Mouse (Mus musculus): Measurements from ENCODE around the gene Ube4a. TPM values are rescaled to one million over a fixed set of nuclear protein-coding genes. Genes with fewer than 3 reads are reported as not detected.

Ube4a gene
- polyA plus RNA-seq, 1 experiment from 2014 or later = 18.6 TPM

DNA sequence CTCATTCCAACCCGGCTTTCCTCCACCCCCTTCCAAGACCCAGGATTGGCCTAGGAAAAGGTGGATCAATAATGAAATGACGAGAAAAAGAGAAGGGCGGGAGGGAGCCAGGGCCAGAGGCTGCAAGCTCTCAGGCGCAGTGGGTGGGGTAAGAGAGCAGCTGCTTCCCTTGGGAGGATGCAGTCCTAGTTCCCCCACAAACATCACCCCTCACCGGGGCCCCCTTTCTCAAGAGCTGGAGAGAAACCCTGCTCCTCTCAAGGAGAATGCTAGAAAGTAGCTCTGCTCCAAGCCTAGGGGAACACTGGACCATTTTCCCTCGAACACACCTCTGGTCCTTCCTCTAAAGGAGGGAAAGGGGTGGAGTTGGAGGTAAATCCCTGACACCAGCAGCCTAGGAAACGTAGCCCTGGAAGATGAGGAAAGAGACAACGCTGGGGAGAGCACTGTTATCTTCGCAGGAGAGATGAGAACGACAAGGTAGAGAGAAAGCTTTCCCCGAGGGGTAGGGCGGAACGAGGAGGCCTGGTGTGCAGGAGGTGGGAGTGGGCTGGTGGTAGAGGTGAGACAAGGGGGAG, 85.6 kb downstream of the Ube4a start:
- peaks cover 15% of the 10 kb centered on the region for H3K4me1 ChIP-seq (replicated peaks; ENCODE audit: insufficient read depth, low read length)
- WGBS = under 1% methylated on average over 13 of the region's 13 CpGs

GRCm38 (mm10) chr9:44878776-44879500, 86.5 kb downstream of the Ube4a start:
- no peaks in the 10 kb centered on the region for H3K36me3 ChIP-seq (ENCODE audit: insufficient read depth, low read length)
- H3K9me3 ChIP-seq (replicated peaks; ENCODE audit: low read length) = no peaks in the 10 kb centered on the region
- peak overlapping the region; percentile 85; the same call in 1 of the 2 replicates for H3K9ac ChIP-seq (ENCODE audit: low read depth, low read length)
- H3K27me3 ChIP-seq (ENCODE audit: insufficient read depth, low read length) = no peaks in the 10 kb centered on the region
- peak overlapping the region; percentile 85 for H3K4me3 ChIP-seq (replicated peaks; ENCODE audit: low read depth, low read length)
- peaks cover 21% of the 10 kb centered on the region for H3K4me1 ChIP-seq (replicated peaks; ENCODE audit: insufficient read depth, low read length)
- 14% methylated on average over 9 of the region's 9 CpGs for WGBS
- H3K27ac ChIP-seq = no peak overlapping the region
- TF ChIP-seq CTCF (IDR thresholded peaks at IDR 0.05; ENCODE audit: low read depth) = no peak
- ATAC-seq (replicated peaks; ENCODE audit: low FRiP score, low read depth) = no peak
- peak; percentile 42 for DNase-seq (ENCODE audit: low spot score)
- H3K4me2 ChIP-seq (ENCODE audit: low read length) = peak overlapping the region; percentile 91

More for the DNA sequence above, 85.6 kb downstream of the Ube4a start:
- Histone ChIP-seq H3K9me3 (replicated peaks; ENCODE audit: low read length) (no peaks in the 10 kb centered on the region), H3K27me3 (ENCODE audit: insufficient read depth, low read length) (no peaks in the 10 kb centered on the region), H3K4me2 (ENCODE audit: low read length) (peak overlapping the region; percentile 91), H3K36me3 (ENCODE audit: insufficient read depth, low read length) (no peaks in the 10 kb centered on the region), H3K4me3 (replicated peaks; ENCODE audit: low read depth, low read length) (peak overlapping the region; percentile 85), H3K27ac (no peak overlapping the region), H3K9ac (ENCODE audit: low read depth, low read length) (peak overlapping the region; percentile 85)
- TF ChIP-seq CTCF (IDR thresholded peaks at IDR 0.05; ENCODE audit: low read depth) = no peak
- ATAC-seq (replicated peaks; ENCODE audit: low FRiP score, low read depth) = no peak
- no peak for DNase-seq (ENCODE audit: low spot score)

GRCm38 (mm10) chr9:44877686-44878085, 87.7 kb downstream of the Ube4a start:
- no peak for ATAC-seq (replicated peaks; ENCODE audit: low FRiP score, low read depth)
- TF ChIP-seq CTCF (IDR thresholded peaks at IDR 0.05; ENCODE audit: low read depth) = no peak
- Histone ChIP-seq H3K4me1 (replicated peaks; ENCODE audit: insufficient read depth, low read length) (peaks cover 24% of the 10 kb centered on the region), H3K9ac (ENCODE audit: low read depth, low read length) (no peak overlapping the region), H3K4me3 (replicated peaks; ENCODE audit: low read depth, low read length) (no peak overlapping the region), H3K27me3 (ENCODE audit: insufficient read depth, low read length) (no peaks in the 10 kb centered on the region), H3K9me3 (replicated peaks; ENCODE audit: low read length) (no peaks in the 10 kb centered on the region), H3K27ac (no peak overlapping the region), H3K4me2 (ENCODE audit: low read length) (no peak overlapping the region), H3K36me3 (ENCODE audit: insufficient read depth, low read length) (no peaks in the 10 kb centered on the region)
- WGBS = 82% methylated on average over 7 of the region's 7 CpGs
- no peak for DNase-seq (ENCODE audit: low spot score)

DNA sequence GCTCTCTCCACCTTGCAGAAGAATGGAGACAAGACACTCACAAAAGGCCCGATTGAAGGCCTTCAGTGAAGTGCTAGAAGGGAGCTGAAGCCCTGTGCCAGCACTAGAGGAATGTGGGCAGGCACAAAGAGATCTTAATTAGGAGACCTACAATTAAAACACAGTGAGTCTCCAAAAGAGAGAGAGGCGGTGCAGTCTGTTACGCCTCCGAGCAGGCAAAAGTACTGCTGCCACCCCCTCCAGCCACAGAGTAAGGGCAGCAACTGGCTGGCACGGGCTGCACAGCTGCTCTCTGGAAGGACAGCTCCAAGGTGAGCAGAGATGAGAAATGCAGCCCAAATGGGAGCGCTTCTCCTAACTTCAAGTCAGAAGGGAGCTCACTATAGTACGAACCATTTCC, 89.9 kb downstream of the Ube4a start:
- no peak for ATAC-seq (replicated peaks; ENCODE audit: low FRiP score, low read depth)
- Histone ChIP-seq H3K9ac (ENCODE audit: low read depth, low read length) (no peak overlapping the region), H3K36me3 (ENCODE audit: insufficient read depth, low read length) (no peaks in the 10 kb centered on the region), H3K27ac (no peak overlapping the region), H3K4me3 (replicated peaks; ENCODE audit: low read depth, low read length) (no peak overlapping the region), H3K4me2 (ENCODE audit: low read length) (no peak overlapping the region), H3K27me3 (ENCODE audit: insufficient read depth, low read length) (no peaks in the 10 kb centered on the region), H3K4me1 (replicated peaks; ENCODE audit: insufficient read depth, low read length) (peaks cover 24% of the 10 kb centered on the region), H3K9me3 (replicated peaks; ENCODE audit: low read length) (no peaks in the 10 kb centered on the region)
- DNase-seq (ENCODE audit: low spot score) = no peak
- TF ChIP-seq CTCF (IDR thresholded peaks at IDR 0.05; ENCODE audit: low read depth) = no peak
- WGBS = 42% methylated on average over 7 of the region's 7 CpGs

- Histone ChIP-seq H3K9me3 (replicated peaks; ENCODE audit: low read length) (no peaks in the 10 kb centered on the region), H3K27me3 (ENCODE audit: insufficient read depth, low read length) (no peaks in the 10 kb centered on the region), H3K9ac (ENCODE audit: low read depth, low read length) (no peak overlapping the region), H3K27ac (no peak overlapping the region), H3K4me2 (ENCODE audit: low read length) (no peak overlapping the region), H3K4me1 (replicated peaks; ENCODE audit: insufficient read depth, low read length) (peaks cover 24% of the 10 kb centered on the region), H3K4me3 (replicated peaks; ENCODE audit: low read depth, low read length) (no peak overlapping the region), H3K36me3 (ENCODE audit: insufficient read depth, low read length) (peaks cover 3% of the 10 kb centered on the region; the same call in 1 of the 2 replicates)
- DNase-seq (ENCODE audit: low spot score) (no peak), ATAC-seq (replicated peaks; ENCODE audit: low FRiP score, low read depth) (no peak)
- TF ChIP-seq CTCF (IDR thresholded peaks at IDR 0.05; ENCODE audit: low read depth) = no peak
These were observed 91.2 kb downstream of the Ube4a start for GRCm38 (mm10) chr9:44874198-44874597.

GRCm38 (mm10) chr9:44873665-44874064, 91.7 kb downstream of the Ube4a start:
- no peak for ATAC-seq (replicated peaks; ENCODE audit: low FRiP score, low read depth)
- Histone ChIP-seq H3K4me2 (ENCODE audit: low read length) (no peak overlapping the region), H3K27me3 (ENCODE audit: insufficient read depth, low read length) (no peaks in the 10 kb centered on the region), H3K9ac (ENCODE audit: low read depth, low read length) (no peak overlapping the region), H3K4me3 (replicated peaks; ENCODE audit: low read depth, low read length) (no peak overlapping the region), H3K36me3 (ENCODE audit: insufficient read depth, low read length) (peaks cover 3% of the 10 kb centered on the region; the same call in 1 of the 2 replicates), H3K9me3 (replicated peaks; ENCODE audit: low read length) (no peaks in the 10 kb centered on the region), H3K4me1 (replicated peaks; ENCODE audit: insufficient read depth, low read length) (peaks cover 19% of the 10 kb centered on the region), H3K27ac (no peak overlapping the region)
- no peak for DNase-seq (ENCODE audit: low spot score)
- 39% methylated on average over 5 of the region's 5 CpGs for WGBS
- no peak for TF ChIP-seq CTCF (IDR thresholded peaks at IDR 0.05; ENCODE audit: low read depth)

Other genes with a start within 250 kb of the Ube4a start
- 24.2 and 24.4 TPM in 2 replicates for gene Phldb1, start 230.4 kb downstream of the Ube4a start, polyA plus RNA-seq (2015; fragmentation: Nextera tagmentation; extraction: Ambion mirVana)
- gene Arcn1, start 197.8 kb downstream of the Ube4a start, polyA plus RNA-seq (2015; fragmentation: Nextera tagmentation; extraction: Ambion mirVana) = 135 and 149 TPM in 2 replicates
- gene Ift46, start 197.7 kb downstream of the Ube4a start, polyA plus RNA-seq (2015; fragmentation: Nextera tagmentation; extraction: Ambion mirVana) = 98.3 and 109 TPM in 2 replicates
- gene Tmem25, start 166.3 kb downstream of the Ube4a start, polyA plus RNA-seq (2015; fragmentation: Nextera tagmentation; extraction: Ambion mirVana) = 36.0 and 38.0 TPM in 2 replicates
- gene Ttc36, start 162.5 kb downstream of the Ube4a start, polyA plus RNA-seq (2015; fragmentation: Nextera tagmentation; extraction: Ambion mirVana) = 514 and 515 TPM in 2 replicates
- 6.6 and 9.5 TPM in 2 replicates for gene Kmt2a, start 84.3 kb downstream of the Ube4a start, polyA plus RNA-seq (2015; fragmentation: Nextera tagmentation; extraction: Ambion mirVana)
- 1,237 and 1,429 TPM in 2 replicates for gene Atp5l, start 44.9 kb downstream of the Ube4a start, polyA plus RNA-seq (2015; fragmentation: Nextera tagmentation; extraction: Ambion mirVana)
- gene Cd3g, start 14.8 kb upstream of the Ube4a start, polyA plus RNA-seq (2015; fragmentation: Nextera tagmentation; extraction: Ambion mirVana) = 0.26 TPM in 1 of 2 replicates, not detected in the other
- gene Cd3d, start 16.2 kb upstream of the Ube4a start, polyA plus RNA-seq (2015; fragmentation: Nextera tagmentation; extraction: Ambion mirVana) = 0.08 and 0.37 TPM in 2 replicates
- gene Cd3e, start 44.0 kb upstream of the Ube4a start, polyA plus RNA-seq (2015; fragmentation: Nextera tagmentation; extraction: Ambion mirVana) = 0.08 TPM in 1 of 2 replicates, not detected in the other
- 21.8 and 23.1 TPM in 2 replicates for gene Mpzl2, start 74.2 kb upstream of the Ube4a start, polyA plus RNA-seq (2015; fragmentation: Nextera tagmentation; extraction: Ambion mirVana)
- 2.7 and 3.5 TPM in 2 replicates for gene Mpzl3, start 89.6 kb upstream of the Ube4a start, polyA plus RNA-seq (2015; fragmentation: Nextera tagmentation; extraction: Ambion mirVana)
- 0.61 and 0.70 TPM in 2 replicates for gene Jaml, start 113.6 kb upstream of the Ube4a start, polyA plus RNA-seq (2015; fragmentation: Nextera tagmentation; extraction: Ambion mirVana)
- gene Scn2b, start 152.2 kb upstream of the Ube4a start, polyA plus RNA-seq (2015; fragmentation: Nextera tagmentation; extraction: Ambion mirVana) = 2.4 and 2.8 TPM in 2 replicates
- gene Scn4b, start 172.8 kb upstream of the Ube4a start, polyA plus RNA-seq (2015; fragmentation: Nextera tagmentation; extraction: Ambion mirVana) = 4.3 and 4.6 TPM in 2 replicates
- gene BC049352, start 216.4 kb upstream of the Ube4a start, polyA plus RNA-seq (2015; fragmentation: Nextera tagmentation; extraction: Ambion mirVana) = 0.08 TPM in 1 of 2 replicates, not detected in the other
- gene Tmprss4, start 238.5 kb upstream of the Ube4a start, polyA plus RNA-seq (2015; fragmentation: Nextera tagmentation; extraction: Ambion mirVana) = 0.36 and 0.46 TPM in 2 replicates

Measured in kidney, postnatal 0 days (tissue).